Mouse (Mus musculus) hindbrain, embryonic 14.5 days (tissue): ENCODE measurements around the gene Pcdh9. TPM values are rescaled to one million over a fixed set of nuclear protein-coding genes. Genes with fewer than 3 reads are reported as not detected.

Source experiments
- ATAC-seq: fragments of 200-750 bp; cut with Nextera tagmentation; 2 replicates; pipeline ENCODE4 v1.8.0; 2017; ENCODE audit warnings: moderate number of reproducible peaks, mild to moderate bottlenecking, moderate TSS enrichment, moderate library complexity; ENCODE audit not compliant: low FRiP score
- DNase-seq: peaks from one replicate; pipeline ENCODE4 v3.0.0-alpha.2; 2015; ENCODE audit warnings: low spot score
- H3K27ac ChIP-seq: fragments of 300-500 bp; sonication (generic); 2 replicates; pipeline ENCODE4 v1.5.1; 2014; ENCODE audit warnings: mild to moderate bottlenecking, moderate library complexity
- H3K27me3 ChIP-seq: fragments of 300-500 bp; sonication (generic); 2 replicates; pipeline ENCODE4 v1.6.1; 2014; ENCODE audit warnings: mild to moderate bottlenecking, low read length, mixed read lengths; ENCODE audit not compliant: control insufficient read depth, insufficient read depth
- H3K36me3 ChIP-seq: fragments of 300-500 bp; sonication (generic); replicated peaks from 2 replicates; pipeline ENCODE4 v1.6.1; 2014; ENCODE audit not compliant: control insufficient read depth, insufficient read depth
- H3K4me1 ChIP-seq: fragments of 300-500 bp; sonication (generic); replicated peaks from 2 replicates; pipeline ENCODE4 v1.6.1; 2014; ENCODE audit warnings: antibody characterized with exemption, low read length, mixed read lengths; ENCODE audit not compliant: control insufficient read depth, insufficient read depth
- H3K4me2 ChIP-seq: fragments of 300-500 bp; sonication (generic); replicated peaks from 2 replicates; pipeline ENCODE4 v1.6.1; 2014; ENCODE audit warnings: mild to moderate bottlenecking, moderate library complexity
- H3K4me3 ChIP-seq: fragments of 300-500 bp; sonication (generic); replicated peaks from 2 replicates; pipeline ENCODE4 v1.5.1; 2014; ENCODE audit warnings: mild to moderate bottlenecking, low read length
- H3K9ac ChIP-seq: fragments of 300-500 bp; sonication (generic); 2 replicates; pipeline ENCODE4 v1.6.1; 2014
- H3K9me3 ChIP-seq: fragments of 300-500 bp; sonication (generic); 2 replicates; pipeline ENCODE4 v1.6.1; 2016; ENCODE audit warnings: low read length; ENCODE audit not compliant: control insufficient read depth
- WGBS: fragments of 180-500 bp; shearing (Covaris S2); extraction: QIAGEN DNeasy Blood & Tissue Kit; methylation state at CpG from one replicate; pipeline ENCODE4 v1.1.7; 2014; 5-methylcytosine and 5-hydroxymethylcytosine counted together
- polyA plus RNA-seq: library from polyadenylated mRNA; unstranded; fragments of >200 nt; fragmentation: Nextera tagmentation; extraction: Ambion mirVana; gene quantifications from 2 replicates; pipeline ENCODE4 v1.2.1, GENCODE M21; 2014

Gene Pcdh9
- polyA plus RNA-seq, 1 experiment from 2014 or later: 177 TPM

- WGBS: 77% methylated on average over 1 of the region's 1 CpGs
- ATAC-seq: no peak
- no peak for DNase-seq
These were observed 171.3 kb downstream of the Pcdh9 start for GRCm38 (mm10) chr14:93719208-93719607.

DNA sequence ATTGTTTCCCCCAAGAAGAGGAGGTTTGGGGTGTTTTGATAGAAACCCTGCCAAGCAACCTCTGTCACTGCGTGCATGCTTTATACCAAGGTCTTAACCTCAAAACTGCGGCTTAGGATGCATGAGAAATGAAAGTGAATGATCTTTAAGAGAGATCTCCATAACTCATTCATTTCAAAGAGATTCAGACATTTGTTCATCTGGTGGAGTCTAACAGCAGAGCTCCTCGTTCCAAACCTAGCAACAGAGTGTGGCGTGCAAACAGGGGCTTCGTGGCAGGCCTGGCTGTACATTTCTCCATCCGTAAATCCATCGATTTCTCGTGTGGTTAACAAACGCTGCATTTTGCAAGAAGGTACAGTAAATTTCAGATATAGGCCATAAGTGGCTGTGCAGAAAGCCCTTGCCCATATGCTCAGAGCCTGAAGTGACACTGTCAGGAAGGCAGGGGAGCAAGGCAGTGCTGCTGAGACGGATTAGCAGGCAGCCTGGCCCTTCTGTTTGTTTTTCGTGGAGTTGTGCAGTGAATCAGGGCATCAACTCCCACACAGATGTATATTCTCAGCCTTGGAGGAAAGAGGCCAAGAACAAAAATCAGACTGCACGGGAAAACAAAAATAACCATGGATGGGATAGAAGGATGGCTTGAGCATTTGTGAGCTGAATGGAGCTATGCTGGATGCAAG lies 177.1 kb downstream of the Pcdh9 start:
- ATAC-seq (no peak), DNase-seq (no peak)
- no peak overlapping the region for H3K4me3 ChIP-seq
- no peaks in the 10 kb centered on the region for H3K4me1 ChIP-seq
- H3K36me3 ChIP-seq: no peaks in the 10 kb centered on the region
- no peak overlapping the region for H3K9ac ChIP-seq
- no peak overlapping the region for H3K4me2 ChIP-seq
- 67% methylated on average over 12 of the region's 12 CpGs for WGBS
- H3K27ac ChIP-seq: 0 out of 2 replicates have a peak overlapping the region, but pooled peaks have one; percentile 47
- H3K9me3 ChIP-seq: no peaks in the 10 kb centered on the region
- no peaks in the 10 kb centered on the region for H3K27me3 ChIP-seq

More at GRCm38 (mm10) chr14:93719208-93719607, 171.3 kb downstream of the Pcdh9 start:
- no peaks in the 10 kb centered on the region for H3K36me3 ChIP-seq
- no peaks in the 10 kb centered on the region for H3K9me3 ChIP-seq
- no peak overlapping the region for H3K9ac ChIP-seq
- no peak overlapping the region for H3K4me3 ChIP-seq
- no peaks in the 10 kb centered on the region for H3K4me1 ChIP-seq
- no peak overlapping the region for H3K27ac ChIP-seq
- no peak overlapping the region for H3K4me2 ChIP-seq
- H3K27me3 ChIP-seq: no peaks in the 10 kb centered on the region

DNA sequence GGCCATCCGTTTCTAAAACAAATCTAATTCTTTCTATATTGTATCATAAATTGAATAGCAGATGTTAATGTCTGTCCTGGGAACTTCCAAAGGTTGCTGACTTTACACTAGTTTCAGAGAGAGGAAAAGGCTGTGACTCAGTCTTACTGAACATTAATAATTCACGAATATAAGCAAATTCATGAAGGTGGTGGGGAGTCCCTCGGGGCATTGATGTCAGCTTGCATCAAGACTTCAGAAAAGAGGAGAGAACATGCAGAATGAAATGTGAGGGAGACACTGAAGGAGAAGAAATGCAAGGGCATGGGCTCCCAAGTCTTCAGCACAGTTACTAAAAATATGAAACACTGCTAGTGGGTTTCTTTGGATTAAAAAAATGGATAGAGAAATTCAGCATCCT lies 181.8 kb downstream of the Pcdh9 start:
- no peak for ATAC-seq
- 58% methylated on average over 3 of the region's 3 CpGs for WGBS
- H3K36me3 ChIP-seq: no peaks in the 10 kb centered on the region

DNA sequence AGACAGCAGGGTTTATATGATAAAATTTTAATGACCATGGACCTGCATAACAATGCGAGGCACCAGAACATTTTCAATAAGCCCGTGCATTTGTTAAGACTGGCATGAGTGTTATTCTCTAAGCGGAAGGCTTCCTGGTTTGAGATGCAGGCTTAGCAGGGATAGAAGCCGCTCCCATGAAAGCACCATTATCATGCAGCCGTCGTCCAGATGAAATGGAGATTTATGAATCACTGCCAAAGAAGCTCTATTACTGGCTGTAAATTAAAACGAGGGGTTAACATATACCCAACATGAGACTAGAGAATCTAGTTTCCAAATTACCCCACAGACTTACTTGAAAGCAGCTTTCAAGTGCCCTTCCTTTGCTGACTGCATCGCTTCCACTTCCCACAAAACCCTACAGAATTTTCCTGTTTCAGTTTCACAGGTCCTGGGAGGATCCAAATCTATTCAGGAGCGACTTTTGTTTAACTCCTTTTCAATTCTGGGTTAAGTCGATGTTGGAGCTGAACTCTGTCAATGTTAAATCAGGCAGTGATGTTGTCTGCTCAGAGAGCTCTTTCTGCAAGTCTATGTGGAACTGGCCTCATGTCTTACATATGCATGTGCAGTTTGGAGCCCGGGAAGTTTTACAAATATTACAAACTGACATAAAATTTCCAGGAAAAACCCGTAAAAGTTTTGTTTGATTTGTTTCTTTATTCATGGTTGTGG lies 188.9 kb downstream of the Pcdh9 start:
- peak overlapping the region; percentile 39 for H3K9ac ChIP-seq
- peak overlapping the region; percentile 47 for H3K4me2 ChIP-seq
- peaks cover 10% of the 10 kb centered on the region; the same call in 1 of the 2 replicates for H3K4me1 ChIP-seq
- H3K36me3 ChIP-seq: no peaks in the 10 kb centered on the region
- no peaks in the 10 kb centered on the region for H3K27me3 ChIP-seq
- H3K4me3 ChIP-seq: peak overlapping the region; percentile 16; the same call in 1 of the 2 replicates
- no peaks in the 10 kb centered on the region for H3K9me3 ChIP-seq
- ATAC-seq (0 out of 2 replicates have a peak, but pooled peaks have one; percentile 14), DNase-seq (peak; percentile 49)
- peak overlapping the region; percentile 66 for H3K27ac ChIP-seq
- WGBS: 29% methylated on average over 12 of the region's 12 CpGs

More for the DNA sequence above, 181.8 kb downstream of the Pcdh9 start:
- Histone ChIP-seq H3K27ac (no peak overlapping the region), H3K4me2 (no peak overlapping the region), H3K4me3 (no peak overlapping the region), H3K27me3 (no peaks in the 10 kb centered on the region), H3K9ac (no peak overlapping the region), H3K4me1 (no peaks in the 10 kb centered on the region), H3K9me3 (no peaks in the 10 kb centered on the region)
- DNase-seq: no peak

GRCm38 (mm10) chr14:93700916-93701315 lies 189.6 kb downstream of the Pcdh9 start:
- Histone ChIP-seq H3K9ac (peak overlapping the region; percentile 39), H3K36me3 (no peaks in the 10 kb centered on the region), H3K4me2 (peak overlapping the region; percentile 47), H3K9me3 (no peaks in the 10 kb centered on the region), H3K27me3 (no peaks in the 10 kb centered on the region), H3K4me3 (no peak overlapping the region), H3K4me1 (peaks cover 10% of the 10 kb centered on the region; the same call in 1 of the 2 replicates), H3K27ac (peak overlapping the region; percentile 66)
- DNase-seq: no peak
- 60% methylated on average over 1 of the region's 1 CpGs for WGBS
- no peak for ATAC-seq

GRCm38 (mm10) chr14:93684641-93685040 lies 205.8 kb downstream of the Pcdh9 start:
- Histone ChIP-seq H3K36me3 (no peaks in the 10 kb centered on the region), H3K4me1 (no peaks in the 10 kb centered on the region), H3K4me3 (no peak overlapping the region), H3K27me3 (no peaks in the 10 kb centered on the region), H3K9me3 (peaks cover 9% of the 10 kb centered on the region), H3K27ac (no peak overlapping the region), H3K9ac (no peak overlapping the region), H3K4me2 (no peak overlapping the region)
- WGBS: 46% methylated on average over 1 of the region's 1 CpGs
- ATAC-seq: no peak
- DNase-seq: no peak

DNA sequence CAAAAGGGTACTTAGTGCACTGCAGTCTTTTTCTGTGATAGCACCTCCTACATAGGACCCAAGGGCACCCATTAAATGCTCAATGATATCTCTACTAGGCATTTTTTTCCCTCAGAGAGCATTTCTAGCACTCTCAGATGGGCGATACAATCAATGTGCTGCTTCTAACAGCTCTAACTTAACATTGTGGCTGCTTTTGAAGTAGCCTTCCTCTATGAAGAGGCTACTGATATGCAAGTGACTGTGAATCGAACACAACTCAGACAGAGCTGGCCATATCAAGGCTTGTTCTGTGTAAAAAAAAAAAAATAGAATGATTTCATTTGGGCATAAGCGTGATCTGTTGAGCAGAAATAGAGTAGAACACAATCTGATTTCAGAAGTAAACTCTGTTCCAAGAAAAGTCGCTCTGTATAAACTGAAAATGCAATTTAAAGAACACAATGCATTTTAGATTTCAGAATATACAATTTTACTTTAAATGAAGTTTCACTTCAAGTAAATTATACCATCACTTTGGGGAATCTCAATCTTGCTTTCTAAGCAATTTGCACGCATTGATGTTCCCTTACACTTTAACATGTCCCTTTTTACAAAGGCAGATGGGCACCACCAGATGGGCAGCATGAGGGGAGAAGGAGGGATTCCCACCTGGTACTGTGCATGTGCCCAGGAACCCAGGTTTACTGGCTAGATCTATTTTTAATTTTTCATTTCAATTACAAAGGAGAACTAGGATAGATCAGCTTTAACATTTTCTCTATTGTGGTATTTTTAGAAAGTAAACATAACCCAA lies 215.0 kb downstream of the Pcdh9 start:
- Histone ChIP-seq H3K36me3 (no peaks in the 10 kb centered on the region), H3K9me3 (peaks cover 11% of the 10 kb centered on the region), H3K27me3 (no peaks in the 10 kb centered on the region), H3K4me1 (no peaks in the 10 kb centered on the region), H3K4me3 (no peak overlapping the region), H3K4me2 (no peak overlapping the region), H3K27ac (no peak overlapping the region), H3K9ac (no peak overlapping the region)
- 89% methylated on average over 5 of the region's 5 CpGs for WGBS
- ATAC-seq (no peak), DNase-seq (no peak)

- no peaks in the 10 kb centered on the region for H3K27me3 ChIP-seq
- H3K4me1 ChIP-seq: no peaks in the 10 kb centered on the region
- H3K9me3 ChIP-seq: no peaks in the 10 kb centered on the region
- no peak overlapping the region for H3K4me3 ChIP-seq
- H3K4me2 ChIP-seq: no peak overlapping the region
- no peaks in the 10 kb centered on the region for H3K36me3 ChIP-seq
- no peak overlapping the region for H3K27ac ChIP-seq
- no peak for ATAC-seq
- H3K9ac ChIP-seq: no peak overlapping the region
- 59% methylated on average over 9 of the region's 9 CpGs for WGBS
- DNase-seq: no peak
These were observed 236.3 kb downstream of the Pcdh9 start for GRCm38 (mm10) chr14:93653986-93654757.
